Mouse (Mus musculus) v-Abl transformed pro-B cells (cell line): ENCODE measurements around the gene Gm10377.
"Not testable (repeated sequence)": the region's sequence is repeated elsewhere in the genome, so short reads cannot be mapped to it uniquely, and the experiment has no call there.

Source experiments
- in situ Hi-C, 2 experiments: fragments of 400-800 bp; cut with MboI; formaldehyde crosslinking; loops; one replicate each; pipeline ENCODE4 v1.15.1; 2025; ENCODE audit not compliant: unreplicated experiment in 2 of 2

The Gm10377 gene

GRCm38 (mm10) chr14:42797887-42798286, at the start of gene Gm10377:
Gene Gm10377, minus strand, starts transcription at chr14:42797987.
- in situ Hi-C loops, result not testable (repeated sequence)

GRCm38 (mm10) chr14:42768721-42769120, 29.1 kb downstream of the Gm10377 start, which contains the start of gene Gm3015:
Gene Gm3015, minus strand, starts transcription at chr14:42768821.
- in situ Hi-C loops, result not testable (repeated sequence)
